Mouse (Mus musculus) cortical plate, adult 2 months (tissue): Measurements from ENCODE around the gene Gm11549.

ENCODE experiments used
- CTCF ChIP-seq: fragments of 200-500 bp; IDR thresholded peaks from 2 replicates; pipeline ENCODE4 v1.5.1; 2011; ENCODE audit warnings: mild to moderate bottlenecking, control low read depth, low read length; ENCODE audit not compliant: insufficient read depth; ENCODE audit errors: extremely low read depth
- POLR2A ChIP-seq: fragments of 200-500 bp; IDR thresholded peaks from 2 replicates; pipeline ENCODE4 v1.6.1; 2011; ENCODE audit warnings: mild to moderate bottlenecking, low read length, control low read depth; ENCODE audit not compliant: insufficient read depth; ENCODE audit errors: extremely low read depth

GRCm38 (mm10) chr3:36474938-36475483, 46.6 kb downstream of the Gm11549 start:
- TF ChIP-seq CTCF (no peak), POLR2A (no peak)
